Mouse (Mus musculus) MEL (cell line): ENCODE measurements around the gene Cab39l.

Source experiments
- CHD2 ChIP-seq: IDR thresholded peaks from 2 replicates; pipeline ENCODE4 v1.6.1; 2011; ENCODE audit warnings: low read length, improper control_type of control experiment
- CTCF ChIP-seq, 3 experiments: IDR thresholded peaks in 2 of 3; conservative IDR thresholded peaks in 1 of 3; 2 replicates each; pipeline ENCODE4 v1.5.1; 2011 to 2012; ENCODE audit warnings: low read length in 3 of 3, low read depth in 2 of 3, mild to moderate bottlenecking in 2 of 3, improper control_type of control experiment in 1 of 3, inconsistent platforms in 1 of 3, mixed read lengths in 1 of 3, moderate library complexity in 1 of 3; ENCODE audit not compliant: control insufficient read depth in 1 of 3, insufficient read depth in 1 of 3, poor library complexity in 1 of 3, severe bottlenecking in 1 of 3
- EP300 ChIP-seq, 2 experiments: IDR thresholded peaks; 2 replicates each; pipeline ENCODE4 v1.6.1; 2011; ENCODE audit warnings: improper control_type of control experiment in 2 of 2, low read length in 2 of 2, low read depth in 1 of 2, mild to moderate bottlenecking in 1 of 2
- ETS1 ChIP-seq: IDR thresholded peaks from 2 replicates; pipeline ENCODE4 v1.6.1; 2012; ENCODE audit warnings: low read depth, mild to moderate bottlenecking, inconsistent platforms, low read length, improper control_type of control experiment, moderate library complexity
- GATA1 ChIP-seq: IDR thresholded peaks from 2 replicates; pipeline ENCODE4 v1.6.1; 2011; ENCODE audit warnings: low read depth, low read length, improper control_type of control experiment
- MAX ChIP-seq: IDR thresholded peaks from 2 replicates; pipeline ENCODE4 v1.6.1; 2011; ENCODE audit warnings: low read length, improper control_type of control experiment
- POLR2A ChIP-seq, 2 experiments: IDR thresholded peaks; 2 replicates each; pipeline ENCODE4 v1.6.1; 2011 to 2012; ENCODE audit warnings: low read length in 2 of 2, mild to moderate bottlenecking in 2 of 2, control low read depth in 1 of 2, improper control_type of control experiment in 1 of 2, low read depth in 1 of 2, moderate library complexity in 1 of 2; ENCODE audit not compliant: control insufficient read depth in 1 of 2, insufficient read depth in 1 of 2, poor library complexity in 1 of 2
- TAL1 ChIP-seq: IDR thresholded peaks from 2 replicates; pipeline ENCODE4 v1.6.1; 2012; ENCODE audit warnings: mild to moderate bottlenecking, inconsistent platforms, low read length, moderate library complexity, mixed read lengths
- ZMIZ1 ChIP-seq: IDR thresholded peaks from 2 replicates; pipeline ENCODE4 v1.6.1; 2012; ENCODE audit warnings: low read depth, mild to moderate bottlenecking, inconsistent platforms, low read length, improper control_type of control experiment, moderate library complexity

DNA sequence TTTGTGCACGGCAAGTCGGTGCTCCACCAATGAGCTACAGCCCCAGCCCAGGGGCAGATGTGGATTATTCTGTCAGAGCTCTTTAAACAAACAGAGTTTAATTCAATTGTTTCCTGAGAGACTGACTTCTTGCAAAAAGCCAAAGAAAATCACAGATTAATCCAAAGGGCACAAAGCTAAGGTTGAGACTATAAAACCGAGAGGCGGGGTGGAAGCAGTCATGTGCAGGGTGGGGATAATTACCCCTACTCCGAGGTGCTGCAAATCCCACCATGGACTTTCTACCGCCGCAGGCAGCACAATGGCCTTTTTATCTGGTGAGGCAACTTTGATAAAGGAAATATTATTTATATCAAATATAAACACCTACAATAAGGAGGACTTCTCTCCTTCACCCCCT is 176.0 kb downstream of the Cab39l start:
- TF ChIP-seq CHD2 (no peak), GATA1 (no peak), POLR2A (IDR thresholded peaks at IDR 0.05; ENCODE audit: control insufficient read depth in 1 of 2, insufficient read depth in 1 of 2, low read depth in 1 of 2, low read length in 2 of 2, poor library complexity in 1 of 2) (no peak), CTCF (IDR thresholded peaks at IDR 0.05 in 2 of 3, conservative IDR thresholded peaks at IDR 0.05 in 1 of 3; ENCODE audit: control insufficient read depth in 1 of 3, insufficient read depth in 1 of 3, low read depth in 2 of 3, low read length in 3 of 3, poor library complexity in 1 of 3, severe bottlenecking in 1 of 3) (no peak), ZMIZ1 (no peak), TAL1 (no peak), ETS1 (no peak), MAX (no peak), EP300 (IDR thresholded peaks at IDR 0.05; ENCODE audit: low read depth in 1 of 2, low read length in 2 of 2) (no peak)
